Mouse (Mus musculus) embryo, embryonic 9.5 days (tissue): ENCODE results near the gene Ppp3r1.
"Not testable (repeated sequence)": the region's sequence is repeated elsewhere in the genome, so short reads cannot be mapped to it uniquely, and the experiment has no call there.

Experiments
- DNase-seq: peaks from one replicate; pipeline ENCODE4 v3.0.0-alpha.2; 2017; ENCODE audit errors: extremely low spot score

Gene Ppp3r1

DNA sequence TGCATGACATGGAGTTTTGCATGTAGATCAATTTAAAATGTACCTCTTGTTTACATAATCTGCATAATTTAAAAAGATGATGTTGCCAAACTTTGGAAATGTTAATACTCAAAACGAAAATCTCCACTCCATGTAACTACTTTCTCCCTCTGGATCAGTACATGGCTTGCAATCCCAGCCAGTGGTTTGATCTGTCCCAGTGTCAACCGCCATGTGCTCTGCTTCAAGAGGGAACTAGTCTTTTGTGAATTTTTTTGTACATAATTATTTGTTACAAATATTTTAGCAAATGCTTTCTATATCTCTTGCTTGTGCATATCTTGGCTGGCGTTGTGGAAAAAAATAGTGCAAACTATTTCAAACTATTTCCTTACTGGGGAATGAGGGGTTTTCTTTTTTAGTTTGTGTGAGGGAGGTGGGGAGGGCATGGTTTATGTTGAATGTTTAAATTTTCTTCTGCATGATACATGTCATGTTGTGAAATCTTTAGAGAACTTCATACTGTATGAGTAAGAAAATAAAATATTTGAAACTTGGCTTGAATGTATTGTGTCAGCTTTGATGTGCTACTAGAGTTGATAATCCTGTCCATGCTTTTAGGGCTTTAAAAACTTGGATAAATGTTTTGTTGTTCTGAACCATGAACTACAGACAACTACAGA lies 40.9 kb downstream of the Ppp3r1 start:
- DNase-seq: no peak

GRCm38 (mm10) chr11:17200936-17201335 lies 41.9 kb downstream of the Ppp3r1 start:
- no peak for DNase-seq

DNA sequence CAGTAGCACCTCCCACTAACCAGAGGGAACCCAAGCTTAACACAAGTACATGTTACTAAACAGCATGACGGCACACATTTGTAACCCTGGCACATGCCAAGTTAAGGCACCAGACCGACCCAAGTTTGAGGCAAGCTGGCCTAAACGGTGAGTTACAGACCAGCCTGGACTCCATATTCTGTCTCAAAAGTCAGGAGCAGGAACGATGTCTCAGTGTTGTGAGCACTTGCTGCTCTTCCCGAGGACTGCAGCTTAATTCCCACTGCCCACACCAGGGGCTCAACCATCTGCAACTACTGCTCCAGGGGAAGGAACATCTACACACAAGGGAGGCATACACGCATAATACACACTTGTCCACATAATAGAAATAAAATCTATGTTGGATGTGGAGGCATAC lies 43.4 kb downstream of the Ppp3r1 start:
- DNase-seq: no peak

- DNase-seq: peak; percentile 95
Observed at GRCm38 (mm10) chr11:17211258-17212140, 52.4 kb downstream of the Ppp3r1 start, which contains the start of gene Pno1. TSS of gene Pno1 (minus strand) at chr11:17211568.

- no peak for DNase-seq
Observed at GRCm38 (mm10) chr11:17212141-17212495, 53.1 kb downstream of the Ppp3r1 start.

DNA sequence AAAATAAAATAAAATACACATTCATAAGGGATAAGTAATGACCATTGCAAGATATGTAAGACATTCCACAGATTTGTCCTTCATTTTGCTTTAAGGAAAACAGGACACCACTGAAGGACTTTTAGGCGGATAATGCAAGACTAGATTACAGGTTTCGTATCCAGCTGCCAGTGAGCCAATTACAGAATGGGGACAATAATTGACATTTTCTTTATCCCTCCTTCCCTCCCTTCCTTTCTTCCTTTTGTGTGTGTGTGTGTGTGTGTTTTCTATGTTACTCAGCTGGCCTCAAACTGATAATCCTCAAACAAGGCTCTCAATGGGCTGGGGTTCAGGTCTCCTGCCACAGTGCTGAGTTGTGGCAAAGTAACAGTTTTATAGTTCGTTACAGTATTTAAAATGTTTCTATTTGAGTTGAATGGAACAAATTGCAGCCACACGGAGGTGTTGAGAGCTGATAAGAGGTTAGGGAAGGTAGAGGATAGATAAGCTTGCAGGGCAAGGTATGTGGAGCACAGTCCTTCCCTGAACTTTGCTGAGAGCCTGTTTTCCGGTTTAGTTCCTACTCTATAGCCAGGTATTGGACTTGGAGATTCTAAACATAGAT lies 53.9 kb downstream of the Ppp3r1 start:
- no peak for DNase-seq

DNA sequence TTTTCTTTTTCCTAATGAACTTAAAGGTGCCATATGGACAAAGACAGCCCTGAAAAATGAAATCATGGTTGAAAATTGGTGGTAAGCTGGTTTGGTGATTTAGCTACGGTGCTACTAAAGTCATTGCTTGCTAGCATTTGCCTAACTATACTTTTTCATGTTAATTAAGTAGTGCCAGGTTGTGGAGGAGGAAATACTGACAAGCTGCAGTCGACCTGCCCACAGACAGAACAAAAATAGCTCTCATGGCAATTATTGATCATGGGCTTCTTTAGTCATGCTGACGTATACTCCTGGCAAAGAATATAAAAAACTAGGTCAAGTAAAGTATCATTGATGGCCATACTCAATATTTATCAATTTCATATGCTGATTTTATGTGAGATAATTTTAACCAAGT lies 56.4 kb downstream of the Ppp3r1 start:
- no peak for DNase-seq

DNA sequence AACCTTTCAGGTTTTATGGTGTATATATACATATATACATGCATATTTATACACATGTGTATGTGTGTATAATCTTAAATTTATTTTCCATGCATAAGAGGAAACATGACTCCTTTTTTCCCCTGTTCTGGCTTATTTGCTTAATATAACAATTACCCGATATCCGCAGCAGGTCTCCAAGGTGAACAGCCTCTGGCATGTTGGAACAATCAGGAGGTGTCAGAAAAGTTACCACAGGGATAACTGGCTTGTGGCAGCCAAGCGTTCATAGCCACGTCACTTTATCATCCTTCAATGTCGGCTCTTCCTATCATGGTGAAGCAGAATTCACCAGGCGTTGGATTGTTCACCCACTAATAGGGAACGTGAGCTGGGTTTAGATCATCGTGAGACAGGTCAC lies 62.1 kb downstream of the Ppp3r1 start:
- no peak for DNase-seq

DNA sequence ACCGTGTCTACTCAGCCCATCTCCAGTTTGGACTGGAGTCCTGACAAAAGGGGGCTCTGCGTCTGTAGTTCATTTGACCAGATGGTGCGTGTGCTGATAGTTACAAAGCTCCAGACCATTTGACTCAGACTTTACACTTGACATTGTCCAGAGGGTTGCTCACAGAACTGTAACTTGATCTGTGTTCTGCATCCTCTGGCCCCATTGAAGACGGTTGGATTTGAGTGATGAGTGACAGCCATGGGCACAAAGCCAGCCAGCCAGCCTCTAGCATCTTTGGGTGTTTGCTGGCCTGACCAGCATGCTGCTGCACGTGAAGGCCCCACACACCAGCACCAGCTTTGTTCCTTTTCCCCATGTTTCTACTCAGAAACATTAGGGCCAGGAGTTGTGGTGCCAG lies 73.7 kb downstream of the Ppp3r1 start:
- no peak for DNase-seq

DNA sequence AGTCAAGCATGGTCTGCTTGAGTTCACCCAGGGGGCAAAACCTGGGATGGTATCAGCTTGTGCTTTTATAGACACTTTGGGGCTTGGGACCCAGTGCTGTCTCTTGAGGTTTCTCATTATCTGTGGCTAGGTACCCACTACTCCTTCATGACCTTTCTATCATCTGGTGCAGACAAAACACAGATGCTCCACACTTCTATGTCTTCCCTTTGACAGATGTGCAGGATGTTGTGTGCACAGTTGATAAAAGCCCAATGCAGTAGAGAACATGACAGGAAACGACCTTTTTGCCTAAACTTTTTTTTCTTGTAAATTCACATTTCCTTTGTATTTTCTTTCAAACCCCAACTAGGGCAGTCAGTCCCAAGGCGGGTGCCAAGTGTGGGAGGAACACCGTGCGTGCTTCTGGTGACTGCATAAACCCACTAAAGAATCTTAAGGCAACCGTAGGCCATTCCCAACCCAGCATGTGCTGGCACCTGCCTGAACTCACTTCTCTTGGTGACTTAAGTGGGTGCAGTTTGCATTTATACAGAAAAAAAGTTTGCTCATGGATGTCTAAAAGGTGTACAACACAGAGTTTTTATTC lies 77.5 kb downstream of the Ppp3r1 start:
- DNase-seq: no peak

- DNase-seq: not testable (repeated sequence)
Observed at GRCm38 (mm10) chr11:17238598-17238997, 79.5 kb downstream of the Ppp3r1 start.

DNA sequence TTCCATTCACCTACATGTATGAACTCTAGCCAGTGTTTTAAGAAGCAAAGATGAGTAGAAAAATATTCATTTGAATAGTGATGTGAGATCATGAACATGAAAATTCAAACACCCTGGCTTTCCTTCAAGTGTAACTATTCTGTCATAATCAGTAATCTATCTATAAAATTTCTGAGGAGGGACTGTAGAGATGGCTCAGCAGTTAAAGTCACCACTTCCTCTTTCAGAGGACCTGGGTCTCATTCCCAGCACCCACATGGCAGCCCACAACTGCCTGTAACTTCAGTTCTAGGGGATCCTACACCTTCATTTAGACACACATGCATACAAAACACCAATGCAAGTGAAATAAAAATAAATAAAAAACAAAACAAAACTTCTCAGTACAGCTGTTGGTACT lies 89.7 kb downstream of the Ppp3r1 start:
- DNase-seq: no peak
